Mouse (Mus musculus): Measurements from ENCODE around the gene Pptc7. TPM values are rescaled to one million over a fixed set of nuclear protein-coding genes. Genes with fewer than 3 reads are reported as not detected.

Pptc7 gene
- total and polyA plus RNA-seq, 3 experiments = 77.5 to 133 (median 108) TPM

GRCm38 (mm10) chr5:122327283-122327682, 43.1 kb downstream of the Pptc7 start:
- H3K9ac ChIP-seq (ENCODE audit: low read depth, low read length) = no peak overlapping the region
- 89% methylated on average over 3 of the region's 3 CpGs for WGBS
- no peak for TF ChIP-seq POLR2A (IDR thresholded peaks at IDR 0.05; ENCODE audit: insufficient read depth, low read depth, low read length)
- no peak for TF ChIP-seq EP300 (IDR thresholded peaks at IDR 0.05; ENCODE audit: insufficient read depth, low read depth, low read length)
- no peak for TF ChIP-seq CTCF (IDR thresholded peaks at IDR 0.05)
- intact Hi-C loops (cut with DNase I) = no loop called here
- H3K4me3 ChIP-seq = no peak overlapping the region
- no peaks in the 10 kb centered on the region for H3K79me2 ChIP-seq (replicated peaks; ENCODE audit: control insufficient read depth, insufficient read depth, low read length)
- no peak overlapping the region for H3K27ac ChIP-seq
- DNase-seq = no peak
- H3K36me3 ChIP-seq (ENCODE audit: control insufficient read depth, insufficient read depth, low read length) = no peaks in the 10 kb centered on the region
- H3K27me3 ChIP-seq (ENCODE audit: control insufficient read depth, insufficient read depth, low read length) = no peaks in the 10 kb centered on the region
- H3K4me1 ChIP-seq (ENCODE audit: control insufficient read depth, insufficient read depth, low read length) = peaks cover 3% of the 10 kb centered on the region; the same call in 1 of the 2 replicates

- Histone ChIP-seq H3K27me3 (ENCODE audit: control insufficient read depth, insufficient read depth, low read length) (no peaks in the 10 kb centered on the region), H3K27ac (no peak overlapping the region), H3K36me3 (ENCODE audit: control insufficient read depth, insufficient read depth, low read length) (no peaks in the 10 kb centered on the region), H3K9ac (ENCODE audit: low read depth, low read length) (no peak overlapping the region), H3K79me2 (replicated peaks; ENCODE audit: control insufficient read depth, insufficient read depth, low read length) (no peaks in the 10 kb centered on the region), H3K4me1 (ENCODE audit: control insufficient read depth, insufficient read depth, low read length) (peaks cover 3% of the 10 kb centered on the region; the same call in 1 of the 2 replicates), H3K4me3 (no peak overlapping the region)
- TF ChIP-seq CTCF (IDR thresholded peaks at IDR 0.05) (no peak), EP300 (IDR thresholded peaks at IDR 0.05; ENCODE audit: insufficient read depth, low read depth, low read length) (no peak), POLR2A (IDR thresholded peaks at IDR 0.05; ENCODE audit: insufficient read depth, low read depth, low read length) (no peak)
- intact Hi-C loops (cut with DNase I) = no loop called here
- 82% methylated on average over 4 of the region's 4 CpGs for WGBS
- DNase-seq = no peak
These were observed 46.1 kb downstream of the Pptc7 start for GRCm38 (mm10) chr5:122330269-122330668.

- Histone ChIP-seq H3K4me3 (no peak overlapping the region), H3K9ac (ENCODE audit: low read depth, low read length) (no peak overlapping the region), H3K79me2 (replicated peaks; ENCODE audit: control insufficient read depth, insufficient read depth, low read length) (no peaks in the 10 kb centered on the region), H3K27me3 (ENCODE audit: control insufficient read depth, insufficient read depth, low read length) (no peaks in the 10 kb centered on the region), H3K4me1 (ENCODE audit: control insufficient read depth, insufficient read depth, low read length) (no peaks in the 10 kb centered on the region), H3K27ac (no peak overlapping the region), H3K36me3 (ENCODE audit: control insufficient read depth, insufficient read depth, low read length) (no peaks in the 10 kb centered on the region)
- intact Hi-C loops (cut with DNase I) = no loop called here
- no peak for DNase-seq
- 51% methylated on average over 3 of the region's 3 CpGs for WGBS
- no peak for TF ChIP-seq EP300 (IDR thresholded peaks at IDR 0.05; ENCODE audit: insufficient read depth, low read depth, low read length)
- no peak for TF ChIP-seq POLR2A (IDR thresholded peaks at IDR 0.05; ENCODE audit: insufficient read depth, low read depth, low read length)
- TF ChIP-seq CTCF (IDR thresholded peaks at IDR 0.05) = no peak
These were observed 50.5 kb downstream of the Pptc7 start for GRCm38 (mm10) chr5:122334682-122335081.

- no peak overlapping the region for H3K27ac ChIP-seq
- intact Hi-C loops (cut with DNase I) = no loop called here
These were observed 52.6 kb downstream of the Pptc7 start for GRCm38 (mm10) chr5:122336554-122337294.

GRCm38 (mm10) chr5:122342874-122343273, 58.7 kb downstream of the Pptc7 start:
- no peak overlapping the region for H3K27ac ChIP-seq
- DNase-seq = no peak
- no peaks in the 10 kb centered on the region for H3K79me2 ChIP-seq (replicated peaks; ENCODE audit: control insufficient read depth, insufficient read depth, low read length)
- peaks cover 1% of the 10 kb centered on the region for H3K4me1 ChIP-seq (ENCODE audit: control insufficient read depth, insufficient read depth, low read length)
- no peaks in the 10 kb centered on the region for H3K36me3 ChIP-seq (ENCODE audit: control insufficient read depth, insufficient read depth, low read length)
- no peaks in the 10 kb centered on the region for H3K27me3 ChIP-seq (ENCODE audit: control insufficient read depth, insufficient read depth, low read length)
- intact Hi-C loops (cut with DNase I) = no loop called here
- H3K4me3 ChIP-seq = no peak overlapping the region
- TF ChIP-seq EP300 (IDR thresholded peaks at IDR 0.05; ENCODE audit: insufficient read depth, low read depth, low read length) (no peak), CTCF (IDR thresholded peaks at IDR 0.05) (no peak)
- 51% methylated on average over 1 of the region's 1 CpGs for WGBS
- H3K9ac ChIP-seq (ENCODE audit: low read depth, low read length) = no peak overlapping the region

More at GRCm38 (mm10) chr5:122336554-122337294, 52.6 kb downstream of the Pptc7 start:
- Histone ChIP-seq H3K9ac (ENCODE audit: low read depth, low read length) (no peak overlapping the region), H3K4me3 (no peak overlapping the region), H3K4me1 (ENCODE audit: control insufficient read depth, insufficient read depth, low read length) (no peaks in the 10 kb centered on the region), H3K79me2 (replicated peaks; ENCODE audit: control insufficient read depth, insufficient read depth, low read length) (no peaks in the 10 kb centered on the region), H3K36me3 (ENCODE audit: control insufficient read depth, insufficient read depth, low read length) (no peaks in the 10 kb centered on the region), H3K27me3 (ENCODE audit: control insufficient read depth, insufficient read depth, low read length) (no peaks in the 10 kb centered on the region)
- TF ChIP-seq POLR2A (IDR thresholded peaks at IDR 0.05; ENCODE audit: insufficient read depth, low read depth, low read length) (no peak), EP300 (IDR thresholded peaks at IDR 0.05; ENCODE audit: insufficient read depth, low read depth, low read length) (no peak), CTCF (IDR thresholded peaks at IDR 0.05) (no peak)
- WGBS = 77% methylated on average over 7 of the region's 7 CpGs
- no peak for DNase-seq

DNA sequence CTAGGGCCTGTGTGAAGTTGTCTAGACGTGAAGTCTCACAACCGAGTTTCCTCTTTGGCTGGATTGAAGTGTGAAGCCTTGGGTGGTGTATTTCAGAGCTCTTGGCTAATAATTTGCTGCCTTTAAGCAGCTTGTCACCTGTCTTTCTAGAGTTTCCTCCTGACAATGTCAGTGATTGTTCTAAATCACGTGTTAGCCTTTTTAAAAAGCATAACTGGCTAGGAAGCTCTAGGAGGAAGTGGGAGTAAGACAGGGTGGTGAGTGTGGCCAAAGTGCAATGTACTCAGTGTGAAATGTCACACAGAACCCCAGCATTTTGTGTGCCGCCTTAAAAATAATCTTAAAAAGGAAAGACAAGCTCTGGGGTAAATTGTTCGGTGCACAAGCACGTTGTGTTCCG, 59.6 kb downstream of the Pptc7 start:
- no peaks in the 10 kb centered on the region for H3K79me2 ChIP-seq (replicated peaks; ENCODE audit: control insufficient read depth, insufficient read depth, low read length)
- H3K4me3 ChIP-seq = no peak overlapping the region
- no peaks in the 10 kb centered on the region for H3K36me3 ChIP-seq (ENCODE audit: control insufficient read depth, insufficient read depth, low read length)
- WGBS = 36% methylated on average over 7 of the region's 7 CpGs
- peaks cover 1% of the 10 kb centered on the region for H3K4me1 ChIP-seq (ENCODE audit: control insufficient read depth, insufficient read depth, low read length)
- H3K27ac ChIP-seq = no peak overlapping the region
- H3K9ac ChIP-seq (ENCODE audit: low read depth, low read length) = no peak overlapping the region
- DNase-seq = no peak
- intact Hi-C loops (cut with DNase I) = loop anchor here (1.0 to 2.0 kb wide), 2 partner anchors 75 to 213 kb away; no protein-coding TSS in a partner anchor
- no peak for TF ChIP-seq EP300 (IDR thresholded peaks at IDR 0.05; ENCODE audit: insufficient read depth, low read depth, low read length)
- TF ChIP-seq CTCF (IDR thresholded peaks at IDR 0.05) = no peak
- TF ChIP-seq POLR2A (IDR thresholded peaks at IDR 0.05; ENCODE audit: insufficient read depth, low read depth, low read length) = no peak
- no peaks in the 10 kb centered on the region for H3K27me3 ChIP-seq (ENCODE audit: control insufficient read depth, insufficient read depth, low read length)
